Mouse (Mus musculus) myocyte (in vitro differentiated cells): ENCODE results near the gene Slc9a5. TPM values are rescaled to one million over a fixed set of nuclear protein-coding genes. Genes with fewer than 3 reads are reported as not detected.
A peak's percentile ranks its signal among the peaks of the same experiment; 100 is the strongest.

Source experiments
- H3K27me3 ChIP-seq: one replicate; pipeline ENCODE4 v1.6.1; 2011; ENCODE audit not compliant: control insufficient read depth, insufficient read depth, insufficient read length
- H3K36me3 ChIP-seq: one replicate; pipeline ENCODE4 v1.6.1; 2011; ENCODE audit not compliant: control insufficient read depth, insufficient read depth
- H3K4me2 ChIP-seq: one replicate; pipeline ENCODE4 v1.6.1; 2011; ENCODE audit warnings: low read depth, control low read depth
- H3K4me3 ChIP-seq: one replicate; pipeline ENCODE4 v1.5.1; 2011; ENCODE audit warnings: mild to moderate bottlenecking, control low read depth, moderate library complexity
- H3K79me2 ChIP-seq: one replicate; pipeline ENCODE4 v1.6.1; 2011; ENCODE audit not compliant: control insufficient read depth, insufficient read depth
- H3ac ChIP-seq: one replicate; pipeline ENCODE4 v1.6.1; 2011; ENCODE audit not compliant: control insufficient read depth, insufficient read length
- CEBPB ChIP-seq: IDR thresholded peaks from 2 replicates; pipeline ENCODE4 v1.6.1; 2011; ENCODE audit warnings: mild to moderate bottlenecking, moderate library complexity; ENCODE audit not compliant: poor library complexity, insufficient read depth, severe bottlenecking
- E2F4 ChIP-seq: IDR thresholded peaks from one replicate; pipeline ENCODE4 v1.6.1; 2011; ENCODE audit warnings: mild to moderate bottlenecking, control low read depth, moderate library complexity; ENCODE audit not compliant: insufficient read depth
- MAX ChIP-seq: IDR thresholded peaks from one replicate; pipeline ENCODE4 v1.6.1; 2011; ENCODE audit warnings: low read depth, mild to moderate bottlenecking, control low read depth
- MYOD1 ChIP-seq, 3 experiments: IDR thresholded peaks; one replicate each; pipeline ENCODE4 v1.6.1; 2011; ENCODE audit warnings: control low read depth in 2 of 3, low read depth in 2 of 3, mild to moderate bottlenecking in 2 of 3, moderate library complexity in 1 of 3; ENCODE audit not compliant: insufficient read length in 2 of 3, control insufficient read depth in 1 of 3
- MYOG ChIP-seq, 3 experiments: IDR thresholded peaks; one replicate each; pipeline ENCODE4 v1.6.1; 2011; ENCODE audit warnings: control low read depth in 2 of 3, low read depth in 2 of 3, mild to moderate bottlenecking in 2 of 3; ENCODE audit not compliant: insufficient read length in 2 of 3, control insufficient read depth in 1 of 3, insufficient read depth in 1 of 3
- POLR2A ChIP-seq: IDR thresholded peaks from one replicate; pipeline ENCODE4 v1.6.1; 2011; ENCODE audit warnings: low read depth, mild to moderate bottlenecking, control low read depth, moderate library complexity; ENCODE audit not compliant: insufficient read length
- POLR2AphosphoS2 ChIP-seq: IDR thresholded peaks from one replicate; pipeline ENCODE4 v1.6.1; 2011; ENCODE audit warnings: low read depth, control low read depth; ENCODE audit not compliant: insufficient read length
- REST ChIP-seq: IDR thresholded peaks from one replicate; pipeline ENCODE4 v1.6.1; 2011; ENCODE audit warnings: mild to moderate bottlenecking, control low read depth, moderate library complexity; ENCODE audit not compliant: insufficient read depth, insufficient read length
- SRF ChIP-seq: IDR thresholded peaks from one replicate; pipeline ENCODE4 v1.6.1; 2011; ENCODE audit warnings: low read depth; ENCODE audit not compliant: control insufficient read depth, insufficient read length
- TCF12 ChIP-seq: IDR thresholded peaks from one replicate; pipeline ENCODE4 v1.6.1; 2011; ENCODE audit warnings: mild to moderate bottlenecking, control low read depth; ENCODE audit not compliant: poor library complexity, insufficient read depth, severe bottlenecking
- TCF3 ChIP-seq: IDR thresholded peaks from one replicate; pipeline ENCODE4 v1.6.1; 2011; ENCODE audit warnings: low read depth, control low read depth; ENCODE audit not compliant: insufficient read length
- USF1 ChIP-seq: IDR thresholded peaks from one replicate; pipeline ENCODE4 v1.6.1; 2011; ENCODE audit warnings: low read depth, mild to moderate bottlenecking, control low read depth, moderate library complexity
- polyA plus RNA-seq: library from polyadenylated mRNA; unstranded; fragments of >200 nt; fragmentation: generic; extraction: Trizol; gene quantifications from one replicate; pipeline ENCODE4 v1.2.1, GENCODE M21; 2012; ENCODE audit warnings: missing spikeins

The Slc9a5 gene
- polyA plus RNA-seq, 1 experiment: 6.2 TPM

GRCm38 (mm10) chr8:105304325-105305210 is 44.1 kb upstream of the Slc9a5 start:
- Histone ChIP-seq H3K36me3 (peaks cover 49% of the 10 kb centered on the region), H3K79me2 (peaks cover 11% of the 10 kb centered on the region), H3K4me2 (peak overlapping the region; percentile 24), H3K4me3 (no peak overlapping the region), H3ac (no peak overlapping the region), H3K27me3 (no peaks in the 10 kb centered on the region)
- no peak for TF ChIP-seq E2F4
- TF ChIP-seq TCF3: peak; percentile 4
- peak; percentile 37 for TF ChIP-seq TCF12
- no peak for TF ChIP-seq USF1
- TF ChIP-seq POLR2A: peak; percentile 55
- peak in 1 of 3 experiments; percentile 22 for TF ChIP-seq MYOG (IDR thresholded peaks at IDR 0.05; ENCODE audit: control insufficient read depth in 1 of 3, insufficient read depth in 1 of 3, insufficient read length in 2 of 3, low read depth in 2 of 3)
- no peak for TF ChIP-seq CEBPB
- TF ChIP-seq REST: no peak
- TF ChIP-seq POLR2AphosphoS2: peak; percentile 98
- no peak for TF ChIP-seq MAX
- no peak for TF ChIP-seq SRF
- peak; percentile 75 to 92 (median 88) for TF ChIP-seq MYOD1 (IDR thresholded peaks at IDR 0.05; ENCODE audit: control insufficient read depth in 1 of 3, insufficient read length in 2 of 3, low read depth in 2 of 3)

GRCm38 (mm10) chr8:105305211-105306145 is 43.2 kb upstream of the Slc9a5 start, which contains the start of gene Elmo3:
Gene Elmo3 (plus strand): TSS chr8:105305601.
- no peak within 1 kb of the TSS for H3K4me3 ChIP-seq
- peak within 1 kb of the TSS; percentile 24 for H3K4me2 ChIP-seq
- H3ac ChIP-seq: no peak within 1 kb of the TSS
- H3K79me2 ChIP-seq: peaks cover 5% of the 10 kb centered on the region
- peak; percentile 60 for TF ChIP-seq POLR2A
- no peak for TF ChIP-seq CEBPB
- TF ChIP-seq POLR2AphosphoS2: peak; percentile 91
- H3K36me3 ChIP-seq: peaks cover 45% of the 10 kb centered on the region
- H3K27me3 ChIP-seq: no peaks in the 10 kb centered on the region

- no peaks in the 10 kb centered on the region for H3K27me3 ChIP-seq
- no peaks in the 10 kb centered on the region for H3K79me2 ChIP-seq
- no peak overlapping the region for H3K4me3 ChIP-seq
- H3K4me2 ChIP-seq: no peak overlapping the region
- H3K36me3 ChIP-seq: peaks cover 41% of the 10 kb centered on the region
- H3ac ChIP-seq: no peak overlapping the region
- TF ChIP-seq MAX: no peak
- TF ChIP-seq TCF3: no peak
- no peak for TF ChIP-seq E2F4
- TF ChIP-seq POLR2AphosphoS2: peak; percentile 20
- TF ChIP-seq CEBPB: no peak
Observed at GRCm38 (mm10) chr8:105306146-105306691, 42.4 kb upstream of the Slc9a5 start.

- no peaks in the 10 kb centered on the region for H3K79me2 ChIP-seq
- no peaks in the 10 kb centered on the region for H3K27me3 ChIP-seq
- no peak for TF ChIP-seq MYOG (IDR thresholded peaks at IDR 0.05; ENCODE audit: control insufficient read depth in 1 of 3, insufficient read depth in 1 of 3, insufficient read length in 2 of 3, low read depth in 2 of 3)
- no peak for TF ChIP-seq POLR2A
- no peak for TF ChIP-seq TCF12
- no peak for TF ChIP-seq TCF3
- TF ChIP-seq E2F4: no peak
- TF ChIP-seq CEBPB: no peak
- peak; percentile 20 for TF ChIP-seq POLR2AphosphoS2
- TF ChIP-seq MYOD1 (IDR thresholded peaks at IDR 0.05; ENCODE audit: control insufficient read depth in 1 of 3, insufficient read length in 2 of 3, low read depth in 2 of 3): no peak
- H3K36me3 ChIP-seq: peaks cover 33% of the 10 kb centered on the region
- no peak overlapping the region for H3K4me2 ChIP-seq
- no peak overlapping the region for H3K4me3 ChIP-seq
- H3ac ChIP-seq: no peak overlapping the region
Observed at GRCm38 (mm10) chr8:105307670-105308069, 41.0 kb upstream of the Slc9a5 start.
